Mouse (Mus musculus): Measurements from ENCODE around the gene Tnfaip6. TPM values are rescaled to one million over a fixed set of nuclear protein-coding genes. Genes with fewer than 3 reads are reported as not detected.

The Tnfaip6 gene
- 0.27 TPM in 2 replicates for polyA plus RNA-seq (2012; rRNA removed)

GRCm38 (mm10) chr2:52037882-52038281 lies at the start of gene Tnfaip6:
Tnfaip6 (plus strand) TSS chr2:52038009.

GRCm38 (mm10) chr2:52072491-52073140 lies 34.8 kb downstream of the Tnfaip6 start, which contains the start of gene Rif1:
Rif1 (plus strand) TSS chr2:52072832.

Other genes with a start within 250 kb of the Tnfaip6 start
- 8.0 TPM in 2 replicates for gene Rbm43, start 102.8 kb upstream of the Tnfaip6 start, polyA plus RNA-seq (2012; rRNA removed)
- 3.2 and 3.5 TPM in 2 replicates for gene Nmi, start 64.5 kb upstream of the Tnfaip6 start, polyA plus RNA-seq (2012; rRNA removed)
- 0.60 and 1.8 TPM in 2 replicates for gene Rif1, start 34.8 kb downstream of the Tnfaip6 start, polyA plus RNA-seq (2012; rRNA removed)

Measured in colon, adult 2 months (tissue).